Mouse (Mus musculus) c-Kit-negative CD71-positive TER-119-positive erythroid progenitor cells, embryonic 14.5 days (primary cell): ENCODE measurements around the gene Immt.
"Not testable (repeated sequence)": the region's sequence is repeated elsewhere in the genome, so short reads cannot be mapped to it uniquely, and the experiment has no call there.

Experiments
- DNase-seq: peaks from one replicate; pipeline ENCODE4 v3.0.0-alpha.2; 2013; ENCODE audit warnings: low read depth, low spot score

Gene Immt

DNA sequence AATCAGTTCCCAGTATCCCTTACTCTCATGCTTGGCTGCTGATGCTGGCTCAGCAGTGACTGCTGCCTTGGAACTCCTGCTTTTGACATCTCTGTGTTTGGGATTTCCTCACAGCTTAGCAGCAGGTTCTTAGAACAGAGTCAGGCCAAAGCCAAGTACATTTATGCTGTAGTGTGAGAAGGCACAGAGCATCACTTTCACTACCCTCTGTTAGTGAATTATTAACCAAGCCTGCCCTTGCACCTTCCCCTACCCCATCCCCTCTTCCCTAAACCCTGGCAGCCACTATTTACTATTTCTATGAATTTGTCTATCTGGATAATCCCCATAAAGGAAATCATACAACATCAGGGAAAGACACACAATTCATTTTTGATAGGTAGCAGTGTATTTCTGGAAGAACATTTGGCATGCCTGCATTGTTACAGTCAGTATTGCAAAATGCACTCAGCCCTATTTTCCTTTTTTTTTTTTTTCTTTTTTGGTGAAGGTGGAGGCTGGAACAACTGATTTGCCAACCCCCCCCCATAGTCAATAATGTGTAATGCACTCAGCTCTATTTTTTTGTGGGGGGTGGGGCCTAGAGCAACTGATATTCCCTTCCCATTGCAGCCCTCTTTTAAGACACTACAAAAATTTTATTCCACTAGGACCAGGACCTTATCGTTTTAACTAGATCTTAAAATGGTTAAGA lies 9.6 kb downstream of the Immt start:
- DNase-seq, result no peak

DNA sequence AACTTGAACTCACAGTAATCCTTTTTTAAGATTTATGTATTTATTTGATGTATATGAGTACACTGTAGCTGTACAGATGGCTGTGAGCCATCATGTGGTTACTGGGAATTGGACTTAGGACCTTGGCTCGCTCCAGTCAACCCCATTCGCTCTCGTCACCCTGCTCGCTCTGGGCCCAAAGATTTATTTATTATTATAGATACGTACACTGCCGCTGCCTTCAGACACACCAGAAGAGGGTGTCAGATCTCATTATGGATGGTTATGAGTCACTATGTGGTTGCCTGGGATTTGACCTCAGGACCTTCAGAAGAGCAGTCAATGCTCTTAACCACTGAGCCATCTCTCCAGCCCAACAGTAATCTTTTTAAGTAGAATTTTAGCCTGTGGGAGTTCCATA lies 15.8 kb downstream of the Immt start:
- not testable (repeated sequence) for DNase-seq

DNA sequence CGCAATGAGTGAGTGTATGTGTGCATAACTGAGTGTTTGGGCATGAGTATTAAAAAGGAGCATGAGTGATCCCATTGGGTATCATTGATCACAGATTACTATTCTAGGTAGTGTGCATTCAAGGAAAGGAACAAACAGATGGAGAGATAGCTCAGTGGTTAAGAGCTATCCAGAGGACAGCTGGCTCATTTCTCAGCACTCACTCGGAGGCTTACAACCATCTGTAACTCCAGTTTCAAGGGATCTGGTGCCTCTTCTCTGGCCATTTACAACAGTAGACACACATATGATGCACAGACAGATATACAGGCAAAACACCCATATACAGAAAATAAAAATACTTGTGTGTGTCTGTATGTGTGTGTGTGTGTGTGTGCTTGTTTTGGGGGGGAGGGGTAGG lies 36.6 kb downstream of the Immt start:
- no peak for DNase-seq

DNA sequence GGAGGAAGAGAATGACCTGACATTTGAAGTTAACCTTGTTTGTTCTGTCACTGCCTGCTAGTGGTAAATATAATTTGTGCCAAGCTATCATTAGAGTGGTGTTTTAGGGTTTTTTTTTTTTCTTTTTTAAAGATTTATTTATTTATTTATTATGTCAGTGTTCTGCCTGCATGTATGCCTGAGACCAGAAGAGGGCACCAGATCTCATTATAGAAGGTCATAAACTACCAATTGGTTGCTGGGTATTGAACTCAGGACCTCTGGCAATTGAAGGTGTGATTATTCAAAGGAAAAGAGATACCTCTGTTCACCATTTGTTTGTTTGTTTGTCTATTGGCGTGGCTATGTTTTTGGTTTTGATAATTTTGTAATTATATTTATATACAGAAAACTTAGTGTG lies 37.7 kb downstream of the Immt start:
- no peak for DNase-seq

DNA sequence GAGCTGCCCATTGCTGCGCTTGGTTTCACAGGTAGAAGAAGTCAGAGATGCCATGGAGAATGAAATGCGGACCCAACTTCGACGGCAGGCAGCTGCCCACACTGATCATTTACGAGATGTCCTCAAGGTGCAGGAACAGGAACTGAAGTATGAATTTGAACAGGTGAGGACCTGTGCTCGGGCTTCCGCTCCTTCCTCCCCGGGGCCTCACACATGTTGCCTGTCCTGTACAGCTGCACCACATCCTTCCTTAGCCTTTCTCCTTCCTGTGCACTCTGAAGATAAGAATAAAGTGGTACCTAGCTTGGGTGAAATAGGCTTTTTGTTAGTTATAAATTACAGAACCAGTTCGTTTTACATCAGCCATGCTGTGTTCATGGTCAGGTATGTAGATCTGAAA lies 40.3 kb downstream of the Immt start:
- DNase-seq, result no peak

DNA sequence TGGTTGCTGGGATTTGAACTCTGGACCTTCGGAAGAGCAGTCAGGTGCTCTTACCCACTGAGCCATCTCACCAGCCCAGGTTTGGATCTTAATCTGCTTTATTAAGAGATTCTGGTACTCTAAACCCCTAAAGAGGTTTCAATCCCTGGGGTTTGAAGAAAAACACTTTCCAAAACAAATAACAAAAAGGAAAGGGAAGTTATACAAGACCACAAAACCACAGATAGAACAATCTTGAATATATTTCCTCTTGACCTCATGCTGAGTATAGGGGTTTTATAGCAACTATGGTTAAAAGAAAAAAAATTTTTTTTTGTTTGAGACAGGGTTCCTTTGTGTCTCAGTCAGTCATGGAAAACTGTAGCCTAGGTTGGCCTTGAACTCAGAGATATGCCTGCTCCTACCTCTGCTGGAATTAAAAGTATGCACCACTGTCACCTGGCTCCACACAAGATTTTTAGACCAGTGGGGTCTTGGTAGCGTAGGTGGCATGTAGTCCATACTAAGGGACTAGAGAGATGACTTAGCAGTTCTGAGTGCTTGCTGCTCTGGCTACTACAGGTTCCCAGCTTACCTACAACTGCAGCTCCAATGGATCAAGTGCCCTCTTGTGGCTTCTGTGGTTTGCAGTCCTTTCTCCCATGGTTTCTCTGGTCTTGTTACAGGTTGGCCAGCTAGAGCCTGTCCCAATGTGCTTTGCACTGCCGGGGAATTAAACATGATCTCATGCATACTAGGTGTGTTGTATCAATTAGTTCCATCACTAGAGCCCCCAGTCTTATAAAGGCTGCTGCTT lies 47.0 kb downstream of the Immt start:
- no peak for DNase-seq

DNA sequence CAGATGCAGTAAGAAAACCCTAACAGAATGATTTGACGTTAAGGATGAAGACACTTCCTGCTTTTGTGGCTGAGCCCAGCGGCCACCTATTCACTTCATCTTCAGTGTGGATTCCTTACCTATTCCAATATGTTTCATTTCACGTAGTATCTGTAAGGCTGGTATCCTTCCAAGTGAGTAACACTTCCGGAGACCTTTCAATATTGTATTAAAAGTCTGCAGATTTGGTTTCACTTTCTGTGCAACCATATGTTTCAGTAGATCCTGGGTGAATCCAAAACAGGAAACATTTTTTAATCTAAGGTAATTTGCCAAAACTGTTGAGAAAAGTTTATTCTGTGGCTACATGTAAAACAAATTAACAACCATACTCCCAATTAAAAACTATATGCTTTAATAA lies 62.1 kb downstream of the Immt start:
- DNase-seq, result no peak

DNA sequence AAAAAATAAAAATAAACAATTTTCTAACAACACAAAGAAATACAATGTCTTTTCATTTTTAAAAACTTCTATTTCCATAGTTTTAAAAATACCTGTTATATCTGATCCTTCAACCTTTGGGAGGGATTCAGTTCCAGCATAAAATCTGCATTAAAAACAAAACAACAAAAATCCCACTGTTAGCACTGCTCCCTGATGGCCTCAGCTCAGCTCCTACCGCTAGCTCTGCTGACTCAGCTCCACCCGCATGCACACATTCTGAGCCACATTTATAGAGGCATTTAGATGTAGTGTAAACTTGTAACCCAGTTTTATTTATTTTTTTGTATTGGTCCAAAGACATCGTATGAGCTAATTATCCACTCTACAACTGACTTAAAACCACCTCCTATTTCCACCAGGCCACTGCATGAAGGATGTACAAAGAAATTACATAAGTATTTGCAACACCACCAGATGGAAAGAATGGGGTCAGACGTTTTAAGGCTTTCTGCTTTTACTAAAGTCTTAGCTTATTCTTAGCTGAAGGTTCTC lies 76.6 kb downstream of the Immt start:
- peak; percentile 9 for DNase-seq

DNA sequence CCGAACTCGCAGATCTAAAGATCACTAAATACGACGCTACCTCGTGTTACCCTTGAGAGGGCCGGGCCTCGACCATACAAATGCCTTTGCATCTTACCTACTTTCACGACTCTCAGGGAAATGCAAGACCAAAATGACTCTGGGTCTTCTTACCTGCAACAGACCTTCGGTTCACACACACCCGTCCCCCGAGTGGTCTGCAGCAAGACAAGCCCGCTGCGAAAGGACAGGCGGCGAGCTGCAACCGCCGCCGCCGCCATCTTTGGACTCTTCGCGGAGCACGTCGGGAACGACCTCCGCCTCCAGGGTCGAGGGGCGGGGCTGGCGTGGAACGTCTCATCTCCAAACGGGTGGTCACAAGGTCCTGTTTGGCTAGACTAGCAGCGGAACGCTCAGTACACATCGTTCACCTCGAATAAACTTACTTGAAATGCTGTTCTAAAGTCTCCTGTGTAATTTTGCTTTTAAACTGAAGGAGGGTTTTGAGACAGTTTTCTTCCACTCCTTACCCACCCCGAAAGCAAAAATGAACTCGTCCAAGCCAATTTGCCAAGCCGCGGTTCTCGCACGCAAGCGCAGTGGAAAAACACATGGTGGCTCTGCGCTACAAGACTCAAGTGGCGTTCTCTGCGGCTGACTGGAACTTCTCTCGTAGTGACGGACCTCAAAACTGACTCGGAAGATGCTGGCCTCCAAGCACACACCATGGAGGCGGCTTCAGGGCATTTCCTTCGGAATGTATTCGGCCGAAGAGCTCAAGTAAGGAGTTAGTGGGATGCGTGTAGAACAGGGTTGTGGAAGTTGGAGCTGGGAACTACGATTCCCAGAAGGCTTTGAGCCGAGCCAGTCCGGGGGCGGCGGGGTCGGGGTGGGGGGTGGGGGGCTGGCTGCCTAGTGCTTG lies 77.6 kb downstream of the Immt start, which contains the start of the genes Ptcd3 and Polr1a:
Gene Ptcd3, minus strand, starts transcription at position 270 of the 901 bp plus-strand sequence.
Gene Polr1a, plus strand, starts transcription at position 573 of the 901 bp plus-strand sequence.
- peak; percentile 88 for DNase-seq

DNA sequence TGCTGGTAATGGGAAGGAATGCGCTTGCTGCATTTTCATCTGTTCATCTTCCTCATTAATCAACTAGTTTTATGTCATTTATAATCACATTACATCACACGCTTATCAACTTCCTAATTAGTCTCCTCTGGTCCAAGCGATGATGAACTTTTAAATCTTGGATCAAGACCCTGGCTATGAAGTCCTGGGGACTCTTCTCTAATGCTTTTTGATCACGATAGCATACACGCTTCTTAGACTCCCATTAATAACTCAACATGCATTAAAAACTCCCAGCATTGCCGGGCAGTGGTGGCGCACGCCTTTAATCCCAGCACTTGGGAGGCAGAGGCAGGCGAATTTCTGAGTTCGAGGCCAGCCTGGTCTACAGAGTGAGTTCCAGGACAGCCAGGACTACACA lies 78.3 kb downstream of the Immt start:
- no peak for DNase-seq

DNA sequence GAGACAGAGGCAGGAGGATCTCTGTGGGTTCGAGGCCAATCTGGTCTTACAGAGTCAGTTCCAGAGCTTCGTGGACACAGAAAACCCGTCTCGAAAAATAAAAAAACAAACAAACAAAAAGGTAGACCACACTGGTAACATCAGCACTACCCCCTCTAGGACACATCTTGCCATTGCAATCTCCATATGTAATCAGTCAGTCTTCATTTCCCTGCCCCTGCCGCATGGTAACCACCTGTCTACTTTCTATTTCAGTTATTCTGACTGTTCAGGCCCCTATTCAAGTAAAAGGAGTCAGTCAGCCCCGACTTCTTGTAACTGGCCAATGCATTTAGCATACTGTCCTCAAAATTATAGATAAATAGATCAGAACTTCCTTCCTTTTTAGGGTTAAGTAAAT lies 78.7 kb downstream of the Immt start:
- peak; percentile 11 for DNase-seq

DNA sequence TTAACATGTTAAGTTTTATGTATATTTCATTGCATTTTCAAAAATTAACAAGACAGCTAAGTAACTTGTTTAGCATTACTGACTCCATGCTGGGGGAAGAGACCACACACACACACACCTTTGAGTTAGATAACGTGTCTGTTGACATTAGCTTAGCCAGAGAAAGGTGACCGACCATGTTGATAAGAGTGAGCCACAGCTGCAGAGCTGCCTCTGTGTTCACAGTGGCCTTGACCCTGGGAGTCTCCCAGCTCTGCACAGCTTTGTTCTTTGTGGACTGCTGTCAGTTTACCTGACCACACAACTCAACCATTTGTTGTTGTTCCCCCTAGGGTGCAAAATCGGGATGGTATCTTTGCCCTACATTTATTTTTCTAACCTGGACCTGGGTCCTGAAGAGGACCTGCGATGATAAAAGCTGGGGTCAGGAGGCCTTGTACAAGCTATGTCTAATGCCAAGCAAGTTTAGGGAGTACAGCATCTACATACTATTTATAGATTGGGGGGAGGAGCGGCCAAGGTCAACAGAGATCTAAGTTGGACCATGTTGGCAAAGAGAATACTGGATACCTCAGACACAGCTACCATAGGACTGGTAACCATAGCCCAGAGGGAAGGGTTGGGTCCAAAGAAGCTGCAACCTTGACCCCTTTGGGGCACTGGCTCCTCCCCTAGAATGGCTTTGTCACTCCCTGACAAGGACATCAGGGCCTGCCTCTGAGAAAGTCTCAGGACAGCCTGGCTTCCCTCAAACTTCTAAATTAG lies 80.7 kb downstream of the Immt start:
- no peak for DNase-seq

DNA sequence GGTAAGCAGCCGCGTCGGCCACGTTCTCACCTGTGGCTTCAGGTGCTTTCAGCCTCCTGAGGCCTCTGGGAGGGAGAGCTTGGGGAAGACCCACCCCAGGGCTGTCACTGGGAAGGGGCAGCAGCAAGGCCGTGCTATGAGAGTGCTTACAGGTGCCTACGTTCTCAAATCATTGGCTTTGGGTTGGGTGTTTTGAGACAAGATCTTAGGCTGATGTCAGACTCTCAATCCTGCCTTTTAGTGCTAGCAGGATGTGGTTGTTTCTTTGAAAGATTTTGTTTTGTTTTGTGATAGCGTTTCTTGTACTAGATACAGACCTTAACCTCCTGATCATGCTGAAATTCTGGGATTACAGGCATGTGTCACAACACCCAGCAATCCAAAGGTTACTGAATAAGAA lies 89.6 kb downstream of the Immt start:
- DNase-seq, result no peak

DNA sequence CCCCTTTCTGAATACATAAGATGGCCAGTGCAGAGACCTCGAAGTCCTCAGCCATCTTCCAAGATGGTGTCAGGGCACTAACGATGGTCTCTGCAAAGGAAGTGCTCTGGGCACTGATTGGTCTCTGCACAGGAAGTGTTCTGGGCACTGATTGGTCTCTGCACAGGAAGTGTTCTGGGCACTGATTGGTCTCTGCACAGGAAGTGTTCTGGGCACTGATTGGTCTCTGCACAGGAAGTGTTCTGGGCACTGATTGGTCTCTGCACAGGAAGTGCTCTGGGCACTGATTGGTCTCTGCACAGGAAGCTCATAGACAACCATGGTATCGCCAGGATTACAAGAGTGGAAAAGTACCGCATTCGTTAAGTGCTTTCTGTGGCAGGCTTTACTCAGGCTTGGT lies 94.1 kb downstream of the Immt start:
- DNase-seq, result not testable (repeated sequence)
